Mouse (Mus musculus): ENCODE results near the gene Ercc1. TPM values are rescaled to one million over a fixed set of nuclear protein-coding genes. Genes with fewer than 3 reads are reported as not detected.

Gene Ercc1
- total RNA-seq, 4 experiments from 2014 or later = 34.9 to 42.8 (median 38.6) TPM

GRCm38 (mm10) chr7:19337122-19337521 is 7.5 kb upstream of the Ercc1 start:
- DNase-seq (ENCODE audit: low spot score in 2 of 2) = no peak

GRCm38 (mm10) chr7:19338060-19338459 is 6.5 kb upstream of the Ercc1 start:
- no peak for DNase-seq (ENCODE audit: low spot score in 2 of 2)

GRCm38 (mm10) chr7:19338596-19338995 is 6.0 kb upstream of the Ercc1 start:
- no peak for DNase-seq (ENCODE audit: low spot score in 2 of 2)

GRCm38 (mm10) chr7:19341250-19341649 is 3.3 kb upstream of the Ercc1 start:
- no peak for DNase-seq (ENCODE audit: low spot score in 2 of 2)

GRCm38 (mm10) chr7:19341761-19342409 is 2.7 kb upstream of the Ercc1 start:
- no peak for DNase-seq (ENCODE audit: low spot score in 2 of 2)

- DNase-seq (ENCODE audit: low spot score in 2 of 2) = peak; percentile 74 to 97
Observed at GRCm38 (mm10) chr7:19342481-19343027, 2.0 kb upstream of the Ercc1 start.

GRCm38 (mm10) chr7:19343210-19343808 is 1.3 kb upstream of the Ercc1 start:
- DNase-seq (ENCODE audit: low spot score in 2 of 2) = no peak

- peak; percentile 86 to 97 for DNase-seq (ENCODE audit: low spot score in 2 of 2)
Observed at GRCm38 (mm10) chr7:19344938-19345471, 427 bp downstream of the Ercc1 start.

GRCm38 (mm10) chr7:19349188-19349915 is 4.8 kb downstream of the Ercc1 start:
- DNase-seq (ENCODE audit: low spot score in 2 of 2) = no peak

GRCm38 (mm10) chr7:19350221-19350620 is 5.6 kb downstream of the Ercc1 start:
- no peak for DNase-seq (ENCODE audit: low spot score in 2 of 2)

GRCm38 (mm10) chr7:19354991-19355390 is 10.4 kb downstream of the Ercc1 start:
- no peak for DNase-seq (ENCODE audit: low spot score in 2 of 2)

- no peak for DNase-seq (ENCODE audit: low spot score in 2 of 2)
Observed at GRCm38 (mm10) chr7:19356311-19356710, 11.7 kb downstream of the Ercc1 start.

- no peak for DNase-seq (ENCODE audit: low spot score in 2 of 2)
Observed at GRCm38 (mm10) chr7:19357381-19358375, 13.1 kb downstream of the Ercc1 start.

GRCm38 (mm10) chr7:19358634-19359033 is 14.1 kb downstream of the Ercc1 start:
- no peak for DNase-seq (ENCODE audit: low spot score in 2 of 2)

GRCm38 (mm10) chr7:19359299-19359891 is 14.8 kb downstream of the Ercc1 start, which contains the start of the genes Cd3eap and Ppp1r13l:
Gene Cd3eap, minus strand, starts transcription at chr7:19359483.
Gene Ppp1r13l, plus strand, starts transcription at chr7:19359749.
- peak; percentile 86 to 88 for DNase-seq (ENCODE audit: low spot score in 2 of 2)

GRCm38 (mm10) chr7:19359892-19360641 is 15.5 kb downstream of the Ercc1 start:
- peak in 1 of 2 experiments; percentile 75 for DNase-seq (ENCODE audit: low spot score in 2 of 2)

- peak; percentile 72 to 93 for DNase-seq (ENCODE audit: low spot score in 2 of 2)
Observed at GRCm38 (mm10) chr7:19360944-19361343, 16.4 kb downstream of the Ercc1 start.

GRCm38 (mm10) chr7:19361720-19362119 is 17.1 kb downstream of the Ercc1 start:
- peak; percentile 64 to 68 for DNase-seq (ENCODE audit: low spot score in 2 of 2)

GRCm38 (mm10) chr7:19362276-19362675 is 17.7 kb downstream of the Ercc1 start:
- DNase-seq (ENCODE audit: low spot score in 2 of 2) = no peak
